Mouse (Mus musculus): ENCODE measurements around the gene Arhgef39.

DNA sequence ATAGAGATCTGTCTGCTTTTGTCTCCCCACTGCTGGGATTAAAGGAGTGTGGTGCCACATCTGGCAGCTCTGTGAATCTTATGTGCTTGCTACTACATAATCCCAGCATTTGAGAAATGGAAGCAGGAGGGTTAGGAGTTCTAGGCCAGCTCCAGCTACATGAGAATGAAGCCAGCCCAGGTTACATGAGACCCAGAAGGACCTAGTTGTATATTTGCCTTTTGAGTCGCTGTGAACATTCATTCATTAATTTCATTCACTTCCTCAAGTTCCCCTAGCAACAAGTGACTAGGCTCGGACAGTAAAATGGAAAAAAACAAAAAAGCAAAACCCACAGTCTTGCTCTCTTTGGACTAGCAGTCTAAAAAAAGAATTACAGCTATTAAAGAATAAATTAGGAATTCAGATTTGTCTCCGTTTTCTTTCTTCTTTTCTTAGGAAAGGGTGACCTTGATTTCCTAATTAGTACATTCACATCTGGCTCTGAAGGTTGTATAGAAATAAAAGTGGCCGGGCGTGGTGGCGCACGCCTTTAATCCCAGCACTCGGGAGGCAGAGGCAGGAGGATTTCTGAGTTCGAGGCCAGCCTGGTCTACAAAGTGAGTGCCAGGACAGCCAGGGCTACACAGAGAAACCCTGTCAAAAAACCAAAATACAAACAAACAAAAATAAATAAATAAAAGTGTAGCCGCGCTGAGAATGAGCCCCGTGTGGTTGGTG lies 7.2 kb downstream of the Arhgef39 start:
- TF ChIP-seq CTCF (IDR thresholded peaks at IDR 0.05; ENCODE audit: low read depth, low read length) (no peak), EP300 (IDR thresholded peaks at IDR 0.05; ENCODE audit: insufficient read depth, low read depth, low read length) (no peak)
